In genomic region chr13:58401135-58402002, GRCm38 (mm10) we compare ENCODE assay signal across 8 mouse cellular contexts. TPM values are rescaled to one million over a fixed set of nuclear protein-coding genes. Genes with fewer than 3 reads are reported as not detected.
DNase-seq lines count a peak whose midpoint lies in the region; TF ChIP-seq lines count a peak whose summit lies in the region.

No protein-coding gene starts in this region.

- H3K27ac ChIP-seq in gastrocnemius, adult 2 months = peak overlapping the region; percentile 95

- H3K4me3 ChIP-seq in gastrocnemius, adult 2 months = peak overlapping the region; percentile 100
- peak overlapping the region; percentile 96 for H3K4me3 ChIP-seq in megakaryocyte, embryonic 14.5 days (replicated peaks)

- intact Hi-C loops in gastrocnemius, adult 2 months (cut with DNase I) = loop anchor here (5.0 kb wide), 1 partner anchor 141 kb away; no protein-coding TSS in a partner anchor
- intact Hi-C loops in left cerebral cortex, postnatal 10 days (cut with DNase I) = loop anchor here (5.0 kb wide), 2 partner anchors 141 to 186 kb away; no protein-coding TSS in a partner anchor

- H3K4me1 ChIP-seq in megakaryocyte, embryonic 14.5 days = peaks cover 24% of the 10 kb centered on the region

- peak; percentile 22; the same call in 1 of the 2 replicates for TF ChIP-seq CTCF in gastrocnemius, adult 2 months (IDR thresholded peaks at IDR 0.05)

- peaks cover 44% of the 10 kb centered on the region for H3K36me3 ChIP-seq in megakaryocyte, embryonic 14.5 days (replicated peaks; ENCODE audit: low read length)

- DNase-seq in WW6 (ENCODE audit: low read depth, low spot score) = peak; percentile 52
- peak; percentile 59 to 82 for DNase-seq in cerebellum, postnatal 4 days (ENCODE audit: low spot score in 2 of 2)
- peak; percentile 85 for DNase-seq in gastrocnemius, adult 2 months
- peak; percentile 90 for DNase-seq in induced T-regulatory cell, adult 2 months (ENCODE audit: low read depth)
- peak; percentile 47 to 92 for DNase-seq in left cerebral cortex, postnatal 10 days (ENCODE audit: extremely low spot score in 1 of 2, low spot score in 2 of 2)
- DNase-seq in right cerebral cortex, adult 18-20 months = peak; percentile 75
- peak; percentile 62 for DNase-seq in urinary bladder, postnatal 25 days (ENCODE audit: low spot score)

- H3K27me3 ChIP-seq in megakaryocyte, embryonic 14.5 days (replicated peaks) = no peaks in the 10 kb centered on the region

- H3K9me3 ChIP-seq in megakaryocyte, embryonic 14.5 days = no peaks in the 10 kb centered on the region

RNA-seq across cellular contexts. Expression of gene Rmi1, which starts 0.7 kb away (rescaled TPM):
- 1 to 10 TPM; 6.2 to 7.6 TPM for total RNA-seq in gastrocnemius, adult 2 months (2021)
- total RNA-seq in left cerebral cortex, postnatal 10 days (2021) = 10 to 100 TPM; 14.5 to 14.7 TPM
- 0.42 and 2.8 TPM in 2 replicates for polyA plus RNA-seq in megakaryocyte, embryonic 14.5 days (2012; ENCODE audit: insufficient read depth, low replicate concordance)

RNA-seq across cellular contexts. Expression of gene Hnrnpk, which starts 1.8 kb away (rescaled TPM):
- total RNA-seq in gastrocnemius, adult 2 months (2021) = 100 to 1,000 TPM; 239 to 294 TPM
- total RNA-seq in left cerebral cortex, postnatal 10 days (2021) = 100 to 1,000 TPM; 729 to 758 TPM
- 91.3 and 488 TPM in 2 replicates for polyA plus RNA-seq in megakaryocyte, embryonic 14.5 days (2012; ENCODE audit: insufficient read depth, low replicate concordance)

RNA-seq across cellular contexts. Expression of gene 2210016F16Rik, which starts 16.3 kb away (rescaled TPM):
- 1 to 10 TPM; 5.2 to 7.6 TPM for total RNA-seq in gastrocnemius, adult 2 months (2021)
- total RNA-seq in left cerebral cortex, postnatal 10 days (2021) = 1 to 10 TPM; 4.7 to 5.6 TPM
- polyA plus RNA-seq in megakaryocyte, embryonic 14.5 days (2012; ENCODE audit: insufficient read depth, low replicate concordance) = 1.1 and 3.2 TPM in 2 replicates

RNA-seq across cellular contexts. Expression of gene Kif27, which starts 42.4 kb away (rescaled TPM):
- under 1 TPM in 1 of 2 experiments, not detected in 1; 0.08 TPM for total RNA-seq in gastrocnemius, adult 2 months (2021)
- 1 to 10 TPM; 2.0 to 3.6 TPM for total RNA-seq in left cerebral cortex, postnatal 10 days (2021)
- polyA plus RNA-seq in megakaryocyte, embryonic 14.5 days (2012; ENCODE audit: insufficient read depth, low replicate concordance) = not detected in 2 replicates

Comparison
In these comparisons a context has a peak if more than half of its experiments do, and no peak if none do; other contexts are left out.
1. Peak in every context shown above with its lines: DNase-seq, H3K4me3 ChIP-seq and H3K27ac ChIP-seq.